Mouse (Mus musculus) 3T3-L1 (cell line): Measurements from ENCODE around the gene Rassf2.

Experiments used
- DNase-seq: peaks from one replicate; pipeline ENCODE4 v3.0.0-alpha.2; 2015; ENCODE audit warnings: low read depth, low spot score

Rassf2 gene

DNA sequence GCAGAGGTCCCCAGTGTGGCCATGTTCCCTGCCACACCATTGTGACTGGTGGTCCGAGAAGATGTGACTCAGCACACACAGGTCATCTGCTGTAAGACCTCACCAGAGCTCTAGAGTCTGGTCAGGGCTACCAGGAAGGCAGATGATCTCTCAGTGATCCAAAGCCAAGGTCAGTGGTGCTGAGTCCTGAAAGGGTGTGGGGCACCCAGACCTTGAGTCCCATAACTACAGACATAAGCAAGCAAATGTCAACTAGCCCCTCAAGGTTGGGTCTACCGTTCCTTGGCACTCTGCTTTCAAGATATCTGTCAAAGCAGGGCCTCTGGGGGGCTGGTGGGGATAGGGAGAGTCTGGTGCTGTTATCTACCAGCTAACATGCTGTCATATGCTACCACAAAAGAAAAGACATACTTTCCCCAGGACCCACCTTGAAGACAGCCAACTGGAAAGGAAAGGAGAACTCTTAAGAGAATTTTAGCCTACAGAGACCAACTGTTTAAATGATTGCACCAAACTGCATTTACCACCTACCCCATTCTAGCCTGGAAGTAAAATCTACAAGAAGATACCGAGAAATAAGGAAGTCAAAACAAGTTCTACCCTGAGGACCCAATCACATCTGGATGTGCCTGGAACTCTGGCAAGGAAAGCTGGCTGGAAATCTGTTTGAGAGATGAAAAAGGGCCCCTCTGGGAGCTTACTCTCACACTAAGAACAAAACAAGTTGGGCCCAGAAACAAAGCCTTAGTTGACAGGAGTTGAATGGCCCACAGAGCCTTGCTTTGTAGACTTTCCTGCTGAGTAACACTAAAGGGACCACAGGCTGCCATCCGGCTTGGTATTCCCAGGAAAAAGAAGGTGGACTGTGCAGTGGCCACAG, 4.8 kb upstream of the Rassf2 start:
- DNase-seq, result no peak

DNA sequence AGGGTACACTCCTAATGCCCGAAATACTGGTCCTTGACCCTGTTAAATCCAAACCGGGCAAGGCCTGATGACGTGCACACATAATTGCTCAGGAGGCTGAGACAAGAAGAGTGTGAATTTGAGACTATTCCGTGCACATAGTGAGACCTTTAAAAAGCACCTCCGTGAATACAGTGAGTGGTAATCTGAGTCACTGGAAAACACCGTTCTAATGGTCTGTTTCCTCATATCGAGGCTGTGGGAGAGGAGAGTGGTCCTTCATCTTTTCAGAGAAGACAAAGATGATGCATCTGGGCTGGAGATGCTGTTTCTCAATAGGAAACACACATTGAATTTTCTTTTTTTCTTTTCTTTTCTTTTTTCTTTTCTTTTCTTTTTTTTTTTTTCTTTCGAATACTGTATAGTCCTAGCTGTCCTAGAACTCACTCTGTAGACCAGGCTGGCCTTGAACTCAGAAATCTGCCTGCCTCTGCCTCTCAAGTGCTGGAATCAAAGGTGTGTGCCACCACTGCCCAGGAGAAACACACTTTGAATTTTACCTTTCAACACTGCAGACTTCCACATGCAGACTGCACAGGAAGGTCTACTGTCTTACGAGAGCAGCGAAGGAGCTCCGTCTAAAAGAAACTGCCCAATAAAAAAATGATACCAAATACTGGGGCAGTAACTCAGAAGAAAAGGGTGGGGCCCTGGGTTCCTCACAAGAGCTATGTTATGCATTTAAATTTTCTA, 1.5 kb upstream of the Rassf2 start:
- no peak for DNase-seq

DNA sequence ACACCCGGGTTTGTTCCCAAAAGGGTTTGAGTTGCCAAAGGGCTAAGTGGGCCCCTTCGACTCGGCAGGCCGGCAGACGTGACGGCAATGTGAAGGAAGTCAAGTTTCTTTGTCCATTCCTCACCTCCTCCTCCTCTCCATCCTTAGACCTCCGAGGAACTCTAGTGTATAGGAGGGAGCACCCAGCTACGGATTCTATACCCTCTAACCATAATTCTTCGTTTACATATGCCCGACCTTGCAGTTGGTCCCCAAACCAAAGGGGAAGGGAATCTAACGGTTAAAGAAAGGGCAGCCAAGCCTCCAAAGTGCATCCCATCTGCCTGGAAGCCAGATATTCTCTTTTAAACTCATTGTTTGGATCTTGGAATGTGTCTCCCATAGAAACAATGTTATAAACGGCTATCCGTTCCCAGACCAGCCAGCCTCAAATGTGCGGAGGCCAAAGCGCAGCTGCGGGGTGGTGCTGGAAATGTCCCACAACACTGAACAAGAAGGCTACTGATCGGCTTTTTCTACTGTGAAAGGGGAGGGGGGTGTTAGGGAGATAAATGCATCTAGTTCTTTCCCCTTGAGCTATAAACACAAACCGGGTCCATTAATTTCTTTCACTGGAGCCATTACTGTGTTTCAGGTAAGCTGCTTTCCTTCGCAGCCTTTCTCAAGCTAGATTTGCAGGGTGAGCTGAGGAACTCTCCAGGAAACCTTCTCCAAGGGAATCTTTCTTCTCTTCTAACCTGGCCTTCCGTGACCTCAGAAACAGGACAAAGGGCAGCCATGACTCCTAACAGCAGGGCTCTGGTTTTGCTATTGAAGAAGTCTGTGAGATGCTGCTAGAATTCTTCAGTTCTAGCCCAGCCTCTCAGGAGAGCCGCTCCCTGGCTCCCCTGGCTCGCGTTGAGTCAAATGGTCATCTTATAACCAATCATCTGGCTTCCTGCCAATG, 633 bp upstream of the Rassf2 start:
- no peak for DNase-seq

- DNase-seq, result no peak
Measured at GRCm38 (mm10) chr2:132028894-132029605, 1.0 kb downstream of the Rassf2 start.

DNA sequence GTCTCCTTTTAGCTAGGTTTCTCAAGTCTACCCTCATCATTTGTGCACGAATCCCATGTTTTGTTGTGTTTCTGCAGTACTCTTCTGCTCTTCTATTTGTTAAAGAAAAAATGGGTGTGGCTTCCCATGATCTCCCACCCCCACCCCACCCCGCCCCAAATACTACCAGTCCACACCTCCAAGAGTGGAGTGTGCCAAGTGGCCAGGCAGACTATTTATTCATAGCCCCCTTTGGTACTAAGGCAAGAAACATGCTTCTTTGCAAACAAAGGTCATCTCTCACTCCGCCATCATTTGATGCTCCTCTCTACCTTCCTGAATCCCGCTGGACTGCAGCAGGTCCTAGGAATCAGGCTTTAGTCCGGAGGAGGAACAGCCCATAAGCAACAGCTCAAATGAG, 2.0 kb downstream of the Rassf2 start:
- no peak for DNase-seq

GRCm38 (mm10) chr2:132027366-132027765, 2.7 kb downstream of the Rassf2 start:
- DNase-seq, result no peak

- no peak for DNase-seq
Measured at GRCm38 (mm10) chr2:132024028-132024427, 6.0 kb downstream of the Rassf2 start.

DNA sequence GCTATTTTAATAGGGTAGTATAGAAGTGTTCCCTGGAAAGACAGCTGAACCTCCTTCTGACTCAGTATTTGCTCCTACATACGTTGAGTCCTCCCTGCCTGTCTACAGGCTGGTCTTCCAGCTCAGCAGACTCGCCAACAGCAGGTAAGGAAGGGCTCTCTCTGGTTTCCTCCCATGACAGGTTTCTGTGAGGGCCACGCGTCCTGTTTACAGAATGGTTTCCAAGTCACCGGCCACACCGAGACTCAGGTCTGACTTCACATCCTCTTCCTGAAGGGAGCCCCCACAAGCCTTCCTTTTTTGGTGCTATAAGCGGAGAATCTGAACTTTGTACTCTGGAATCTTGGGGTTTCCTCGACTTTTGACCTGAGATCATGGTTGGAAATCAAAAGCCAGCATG, 7.4 kb downstream of the Rassf2 start:
- DNase-seq, result no peak

- no peak for DNase-seq
Measured at GRCm38 (mm10) chr2:132021616-132022015, 8.4 kb downstream of the Rassf2 start.

- DNase-seq, result no peak
Measured at GRCm38 (mm10) chr2:132020991-132021541, 9.0 kb downstream of the Rassf2 start.

DNA sequence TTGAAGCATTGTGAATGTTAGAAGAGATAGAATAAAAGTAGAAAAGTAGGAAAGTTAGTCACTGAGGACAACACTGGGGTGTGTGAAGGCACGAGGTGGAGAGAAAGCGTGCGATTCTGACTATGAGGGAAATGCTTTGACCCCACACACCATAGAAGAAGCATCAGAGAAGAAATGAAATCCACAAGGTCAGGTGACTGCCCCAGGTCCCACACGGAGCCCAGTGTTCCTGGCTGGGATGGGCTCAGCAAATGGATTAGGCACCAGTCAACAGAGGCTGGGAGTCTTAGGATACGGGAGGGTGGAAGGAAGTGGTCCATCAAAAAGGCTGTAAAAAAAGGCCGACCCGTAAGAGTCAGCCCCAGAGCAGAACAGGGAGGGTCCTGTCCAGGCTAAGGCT, 9.6 kb downstream of the Rassf2 start:
- DNase-seq, result no peak

DNA sequence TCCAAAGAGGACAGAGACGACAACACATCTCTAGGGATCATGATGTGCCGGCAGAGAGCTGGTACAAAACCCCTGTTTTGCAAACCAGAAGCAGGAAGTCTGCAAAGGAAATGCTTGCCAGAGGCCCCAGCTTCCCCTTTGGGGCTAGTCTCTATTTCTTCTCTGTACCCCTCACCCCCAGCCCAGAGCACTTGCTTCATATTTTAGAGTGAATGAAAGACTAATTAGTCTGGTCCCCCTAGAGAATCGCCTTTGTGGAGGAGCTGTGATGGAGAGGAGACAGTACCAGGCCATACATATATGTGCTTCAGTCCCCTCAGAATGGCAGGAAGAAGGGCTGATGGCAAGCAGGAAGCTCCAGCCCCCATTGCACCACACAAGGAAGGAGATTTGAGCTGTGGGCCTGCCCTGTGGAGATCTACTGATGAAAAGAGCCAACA, 10.7 kb downstream of the Rassf2 start:
- no peak for DNase-seq

GRCm38 (mm10) chr2:132018156-132018555, 11.9 kb downstream of the Rassf2 start:
- no peak for DNase-seq

- no peak for DNase-seq
Measured at GRCm38 (mm10) chr2:132017611-132018010, 12.4 kb downstream of the Rassf2 start.

DNA sequence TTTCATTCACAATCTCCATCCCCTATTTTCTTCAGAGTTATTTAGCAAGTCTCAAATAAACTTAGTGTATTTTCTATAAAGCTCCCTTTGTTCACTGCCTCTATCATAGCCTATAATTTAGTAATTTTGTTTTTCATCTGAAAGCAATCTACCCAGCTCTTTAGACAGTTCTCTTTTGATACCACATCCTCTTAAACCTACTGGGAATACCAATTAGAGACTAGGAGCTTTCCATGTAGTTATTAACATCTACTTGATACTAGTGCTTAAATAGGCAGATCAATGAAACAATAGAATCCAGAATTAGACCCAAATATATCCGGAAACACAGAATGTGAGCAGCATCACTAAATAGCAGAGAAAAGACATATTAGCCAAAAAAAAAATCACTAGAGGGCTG, 14.0 kb downstream of the Rassf2 start:
- DNase-seq, result no peak

GRCm38 (mm10) chr2:132013152-132013551, 16.9 kb downstream of the Rassf2 start:
- no peak for DNase-seq

DNA sequence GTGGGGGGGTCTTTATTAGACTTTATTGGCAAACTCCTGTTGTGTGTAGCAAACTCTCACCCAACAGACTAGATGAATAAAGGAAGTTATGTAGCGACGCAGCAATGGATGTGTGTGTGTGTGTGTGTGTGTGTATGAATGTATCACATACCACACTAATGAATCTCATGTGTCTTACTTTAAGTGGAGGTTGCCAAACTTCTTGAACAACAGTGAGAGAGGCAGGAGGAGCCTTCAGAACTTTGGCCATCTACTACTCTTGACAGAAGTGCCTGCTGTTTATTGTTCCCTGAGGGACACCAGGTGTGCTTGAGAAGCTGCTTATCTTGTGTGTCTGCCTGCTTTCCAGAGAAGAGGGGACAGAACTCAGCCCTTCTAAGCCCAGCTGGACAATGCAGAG, 19.3 kb downstream of the Rassf2 start:
- peak; percentile 46 for DNase-seq

DNA sequence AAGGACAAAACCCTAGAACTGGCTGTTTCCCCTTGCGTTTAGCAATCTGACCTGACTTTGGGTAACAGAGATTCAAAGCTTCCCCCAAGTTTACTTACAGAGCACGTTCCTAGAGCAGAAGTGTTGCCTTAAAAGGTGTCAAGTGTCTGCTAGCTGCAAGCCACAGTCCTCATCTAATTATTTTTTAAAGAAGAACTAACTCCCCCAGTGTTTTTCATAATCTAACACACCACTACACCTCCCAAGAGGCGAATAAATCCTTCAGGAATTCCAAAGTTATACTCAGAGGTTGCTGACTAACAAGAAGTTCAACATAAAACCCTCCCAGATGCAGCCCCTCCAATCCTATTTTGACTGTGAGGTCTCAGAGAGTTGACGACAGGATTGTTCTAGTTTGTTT, 21.9 kb downstream of the Rassf2 start:
- DNase-seq, result peak; percentile 88

GRCm38 (mm10) chr2:132007475-132007819, 22.6 kb downstream of the Rassf2 start:
- DNase-seq, result no peak

GRCm38 (mm10) chr2:132006561-132007474, 23.2 kb downstream of the Rassf2 start:
- peak; percentile 98 for DNase-seq
